Mouse (Mus musculus) thymus, adult 2 months (tissue): Measurements from ENCODE around the gene Chst8. TPM values are rescaled to one million over a fixed set of nuclear protein-coding genes. Genes with fewer than 3 reads are reported as not detected.

Experiments used
- DNase-seq: peaks from one replicate; pipeline ENCODE4 v3.0.0; 2021
- H3K27ac ChIP-seq: fragments of 200-500 bp; 2 replicates; pipeline ENCODE4 v1.5.1; 2012; ENCODE audit warnings: low read length, control low read depth; ENCODE audit not compliant: control insufficient read depth, insufficient read depth
- H3K27me3 ChIP-seq: fragments of 200-500 bp; 2 replicates; pipeline ENCODE4 v1.6.1; 2012; ENCODE audit warnings: mild to moderate bottlenecking, low read length, moderate library complexity, mixed read lengths; ENCODE audit not compliant: control insufficient read depth, insufficient read depth
- H3K36me3 ChIP-seq: fragments of 200-500 bp; 2 replicates; pipeline ENCODE4 v1.6.1; 2012; ENCODE audit warnings: mild to moderate bottlenecking, low read length, moderate library complexity; ENCODE audit not compliant: control insufficient read depth, insufficient read depth
- H3K4me1 ChIP-seq: fragments of 200-500 bp; replicated peaks from 2 replicates; pipeline ENCODE4 v1.6.1; 2012; ENCODE audit warnings: low read length; ENCODE audit not compliant: control insufficient read depth, insufficient read depth
- H3K4me3 ChIP-seq: fragments of 200-500 bp; 2 replicates; pipeline ENCODE4 v1.5.1; 2012; ENCODE audit warnings: mild to moderate bottlenecking, low read length, control low read depth, moderate library complexity; ENCODE audit not compliant: control insufficient read depth, insufficient read depth
- CTCF ChIP-seq: fragments of 200-500 bp; IDR thresholded peaks from 2 replicates; pipeline ENCODE4 v1.5.1; 2012; ENCODE audit warnings: mild to moderate bottlenecking, control low read depth, low read length, moderate library complexity, borderline replicate concordance; ENCODE audit not compliant: control insufficient read depth, poor library complexity, insufficient read depth; ENCODE audit errors: extremely low read depth
- POLR2A ChIP-seq: fragments of 200-500 bp; IDR thresholded peaks from 2 replicates; pipeline ENCODE4 v1.6.1; 2012; ENCODE audit warnings: mild to moderate bottlenecking, low read length, control low read depth, moderate library complexity; ENCODE audit not compliant: control insufficient read depth, poor library complexity, insufficient read depth; ENCODE audit errors: extremely low read depth
- WGBS: fragments of 180-500 bp; shearing (Covaris S2); methylation state at CpG from one replicate; pipeline ENCODE4 v1.1.7; 2018; 5-methylcytosine and 5-hydroxymethylcytosine counted together
- polyA plus RNA-seq: library from polyadenylated mRNA; depleted of rRNA; stranded (reverse); fragments of >200 nt; gene quantifications from 2 replicates; pipeline ENCODE4 v1.2.3, GENCODE M21; 2012

Chst8 gene
- polyA plus RNA-seq, 1 experiment: 6.3 TPM

DNA sequence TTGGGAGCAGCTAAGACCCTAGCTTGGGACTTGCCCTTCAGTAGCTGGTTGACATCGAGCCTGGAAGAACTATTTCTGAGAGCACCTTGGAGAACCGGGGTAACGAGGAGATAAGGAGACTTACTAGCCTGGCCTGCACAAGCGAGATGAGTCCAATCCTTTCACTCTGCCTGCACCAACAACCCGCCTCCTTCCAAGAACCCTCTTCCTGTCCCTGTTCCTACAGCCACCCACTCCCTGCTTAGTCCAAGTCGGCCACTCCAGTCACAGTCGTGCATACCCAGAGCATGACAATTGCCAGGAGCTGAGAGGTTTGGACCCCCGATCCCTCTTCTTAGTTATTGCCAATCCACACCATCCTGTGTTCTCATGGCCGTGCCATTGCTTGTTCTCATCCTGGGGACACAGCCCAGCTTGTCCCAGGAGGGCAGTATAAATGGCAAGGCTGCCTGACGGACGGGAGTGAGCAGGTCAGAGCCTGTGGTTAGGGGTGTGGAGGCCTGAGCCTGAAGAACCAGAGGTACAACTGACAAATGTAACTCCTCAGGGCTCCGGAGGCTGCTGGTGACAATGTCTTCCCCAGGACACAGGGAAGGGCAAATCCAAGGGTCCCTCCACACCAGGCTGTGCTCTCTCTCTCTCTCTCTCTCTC, 166.2 kb downstream of the Chst8 start:
- 91% methylated on average over 12 of the region's 12 CpGs for WGBS

DNA sequence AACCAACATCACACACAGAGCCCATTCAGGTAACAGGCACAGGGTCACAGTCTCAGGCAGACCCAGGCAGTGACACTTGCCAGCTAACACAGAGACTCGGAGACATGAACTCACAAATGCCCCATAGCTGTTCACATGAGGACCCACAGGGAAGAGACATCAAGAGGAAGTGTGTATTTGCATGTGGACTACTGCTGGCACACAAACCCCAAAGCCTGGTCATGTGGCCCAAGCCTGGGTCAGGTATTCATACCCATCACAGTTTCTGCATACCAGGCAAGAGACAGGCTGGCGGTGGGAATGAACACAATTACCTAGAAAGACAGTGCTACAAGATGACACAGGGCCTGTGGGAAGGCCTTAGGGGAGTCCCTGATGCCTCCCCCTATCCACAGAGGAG, 166.9 kb downstream of the Chst8 start:
- Histone ChIP-seq H3K27ac (no peak overlapping the region), H3K4me3 (no peak overlapping the region), H3K36me3 (no peaks in the 10 kb centered on the region), H3K27me3 (no peaks in the 10 kb centered on the region), H3K4me1 (no peaks in the 10 kb centered on the region)
- TF ChIP-seq POLR2A (no peak), CTCF (no peak)
- 93% methylated on average over 2 of the region's 2 CpGs for WGBS
- DNase-seq: no peak

More for the DNA sequence above, 166.2 kb downstream of the Chst8 start:
- Histone ChIP-seq H3K4me1 (no peaks in the 10 kb centered on the region), H3K27me3 (no peaks in the 10 kb centered on the region), H3K27ac (no peak overlapping the region), H3K36me3 (no peaks in the 10 kb centered on the region), H3K4me3 (no peak overlapping the region)
- TF ChIP-seq POLR2A (no peak), CTCF (no peak)
- no peak for DNase-seq

DNA sequence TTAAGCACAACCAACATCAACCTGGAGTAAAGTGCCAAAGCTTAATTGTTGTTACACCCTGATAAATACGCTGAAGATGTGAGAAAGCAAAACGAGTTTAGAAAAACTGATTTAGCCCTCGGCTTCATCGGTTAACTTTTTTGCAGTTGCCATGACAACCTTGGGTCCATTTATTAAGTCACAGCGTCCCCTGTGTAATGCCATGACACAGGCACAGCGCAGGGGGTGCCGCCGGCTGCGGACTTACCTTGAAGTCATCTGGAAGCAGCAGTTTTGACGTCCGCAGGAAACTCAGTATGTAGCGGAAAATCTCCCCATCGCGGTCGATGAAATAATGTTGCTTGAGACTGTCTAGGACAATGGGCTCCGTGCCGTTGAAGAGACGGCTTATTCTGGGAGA, 167.9 kb downstream of the Chst8 start:
- no peak for DNase-seq
- Histone ChIP-seq H3K27me3 (no peaks in the 10 kb centered on the region), H3K27ac (no peak overlapping the region), H3K4me3 (no peak overlapping the region), H3K36me3 (no peaks in the 10 kb centered on the region), H3K4me1 (no peaks in the 10 kb centered on the region)
- 94% methylated on average over 18 of the region's 18 CpGs for WGBS
- TF ChIP-seq CTCF (no peak), POLR2A (no peak)

DNA sequence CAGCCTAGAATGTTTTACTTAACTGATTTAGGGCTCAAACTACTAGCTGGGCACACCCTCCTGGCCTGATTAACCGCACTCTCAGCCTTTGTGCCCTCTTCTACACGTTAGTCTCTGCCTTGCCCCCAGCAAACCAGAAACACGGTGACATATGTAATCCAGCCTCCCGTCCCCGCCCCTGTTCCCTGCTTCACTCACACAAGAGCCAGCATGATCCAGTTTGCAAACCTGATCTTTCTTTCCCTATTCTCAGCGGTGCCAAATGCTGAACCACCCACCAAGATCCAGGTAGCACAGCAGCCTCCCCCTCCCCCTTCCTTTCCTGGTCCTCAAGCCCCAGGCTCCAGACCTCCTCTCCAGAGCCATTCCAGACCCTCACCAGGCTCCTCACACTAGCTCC, 169.2 kb downstream of the Chst8 start:
- WGBS: 88% methylated on average over 6 of the region's 6 CpGs
- no peaks in the 10 kb centered on the region for H3K4me1 ChIP-seq
- no peaks in the 10 kb centered on the region for H3K27me3 ChIP-seq
- H3K36me3 ChIP-seq: no peaks in the 10 kb centered on the region
- TF ChIP-seq CTCF (no peak), POLR2A (no peak)
- H3K4me3 ChIP-seq: no peak overlapping the region
- no peak overlapping the region for H3K27ac ChIP-seq
- DNase-seq: no peak

DNA sequence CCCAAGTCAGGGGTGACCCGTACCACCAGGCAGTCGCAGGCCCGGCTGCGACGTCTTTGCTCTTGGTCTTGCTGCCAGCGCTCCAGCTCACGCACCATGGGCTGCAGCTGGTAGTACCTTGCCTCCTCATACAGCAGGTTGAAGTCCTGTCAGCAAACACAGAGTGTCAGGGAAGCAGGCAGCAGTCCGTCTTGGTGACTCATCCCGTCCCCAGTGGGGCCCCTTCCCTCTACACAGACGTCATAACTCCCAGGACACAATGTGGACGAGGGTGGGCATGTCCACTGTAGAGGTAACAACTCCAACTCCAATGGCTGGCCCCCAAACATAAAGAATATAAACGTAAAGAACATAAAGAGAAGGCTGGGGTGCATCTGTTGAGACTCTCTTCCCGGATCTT, 170.5 kb downstream of the Chst8 start:
- Histone ChIP-seq H3K4me1 (no peaks in the 10 kb centered on the region), H3K36me3 (no peaks in the 10 kb centered on the region), H3K27ac (no peak overlapping the region), H3K27me3 (no peaks in the 10 kb centered on the region), H3K4me3 (no peak overlapping the region)
- TF ChIP-seq POLR2A (no peak), CTCF (no peak)
- 93% methylated on average over 13 of the region's 13 CpGs for WGBS
- DNase-seq: no peak

DNA sequence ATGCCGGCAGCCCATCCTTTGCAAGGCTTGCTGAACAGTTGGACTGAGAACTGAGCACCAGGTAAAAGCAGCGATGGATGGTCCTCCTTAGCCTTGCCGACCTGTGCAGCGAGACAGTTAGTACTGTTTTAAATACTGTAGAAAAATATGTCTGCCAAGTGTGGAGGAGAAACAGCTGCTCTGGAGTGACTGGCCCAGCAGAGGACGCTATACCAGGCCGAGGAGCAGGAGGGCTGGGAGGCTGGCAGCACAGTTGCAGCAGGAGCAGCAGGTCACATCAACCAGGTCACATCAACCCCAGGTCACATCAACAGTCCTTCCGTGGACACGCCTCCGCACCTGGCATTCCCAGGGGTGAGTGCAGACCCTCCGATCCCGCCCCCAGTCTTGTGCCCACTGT, 172.7 kb downstream of the Chst8 start:
- Histone ChIP-seq H3K27ac (no peak overlapping the region), H3K4me1 (no peaks in the 10 kb centered on the region), H3K36me3 (no peaks in the 10 kb centered on the region), H3K4me3 (no peak overlapping the region), H3K27me3 (no peaks in the 10 kb centered on the region)
- WGBS: 93% methylated on average over 11 of the region's 11 CpGs
- TF ChIP-seq POLR2A (no peak), CTCF (no peak)
- no peak for DNase-seq

DNA sequence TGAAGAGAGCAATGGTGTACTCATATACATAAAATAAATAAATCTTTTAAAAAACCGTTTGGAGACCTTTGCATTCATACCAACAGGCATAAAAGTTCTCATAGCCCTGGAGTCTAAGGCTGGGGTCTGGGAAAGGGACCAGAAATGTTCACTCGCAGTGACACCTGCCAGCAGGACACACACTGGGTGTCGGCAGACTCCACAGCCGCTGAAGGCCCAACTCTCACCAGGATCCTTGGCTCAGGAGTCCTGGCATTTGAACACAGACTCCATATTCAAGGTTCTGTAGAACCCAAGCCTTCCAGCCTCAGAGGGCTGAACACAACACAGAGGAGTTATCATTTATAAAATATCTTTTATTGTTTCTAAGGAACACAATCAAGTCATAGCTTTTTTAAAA, 175.8 kb downstream of the Chst8 start:
- DNase-seq: no peak
- Histone ChIP-seq H3K4me3 (no peak overlapping the region), H3K36me3 (no peaks in the 10 kb centered on the region), H3K27ac (no peak overlapping the region), H3K4me1 (no peaks in the 10 kb centered on the region), H3K27me3 (no peaks in the 10 kb centered on the region)
- TF ChIP-seq CTCF (no peak), POLR2A (no peak)
- WGBS: 92% methylated on average over 4 of the region's 4 CpGs
